Mouse (Mus musculus) bone marrow macrophage, adult 2 months (primary cell): Measurements from ENCODE around the gene Pigu.

Experiments
- CTCF ChIP-seq: IDR thresholded peaks from 2 replicates; pipeline ENCODE4 v1.5.1; 2012; ENCODE audit warnings: low read depth, mild to moderate bottlenecking, low read length, moderate library complexity
- POLR2A ChIP-seq: IDR thresholded peaks from 2 replicates; pipeline ENCODE4 v1.6.1; 2012; ENCODE audit warnings: mild to moderate bottlenecking, low read depth, low read length, borderline replicate concordance

DNA sequence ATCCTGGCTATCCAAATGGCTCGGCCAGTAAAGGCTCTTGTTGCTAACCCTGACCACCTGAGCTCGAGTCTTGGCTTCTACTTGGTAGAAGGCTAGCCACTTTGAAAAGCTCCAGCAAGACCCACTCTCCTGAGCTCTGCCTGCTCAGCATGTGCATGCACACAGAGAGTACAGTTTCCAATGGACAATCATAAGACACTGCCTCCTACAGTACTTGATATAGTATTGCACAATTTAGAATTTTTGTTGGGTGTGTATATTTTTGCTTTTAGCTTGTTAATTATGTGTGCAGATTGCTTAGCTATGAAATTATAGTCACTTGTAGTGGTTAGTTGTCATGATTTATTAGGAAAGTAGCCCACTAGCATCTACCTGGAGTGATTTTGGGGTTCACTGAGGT, 108.5 kb downstream of the Pigu start:
- TF ChIP-seq POLR2A (no peak), CTCF (no peak)
